Mouse (Mus musculus) stomach, postnatal 0 days (tissue): ENCODE results near the gene Unc13a.

Experiments used
- CTCF ChIP-seq: IDR thresholded peaks from 2 replicates; pipeline ENCODE4 v1.5.1; 2016; ENCODE audit warnings: antibody characterized with exemption, low read depth, mild to moderate bottlenecking, moderate library complexity
- EP300 ChIP-seq: optimal IDR thresholded peaks from 2 replicates; pipeline ENCODE3; 2016; ENCODE audit warnings: antibody characterized with exemption

- TF ChIP-seq EP300 = no peak
- no peak for TF ChIP-seq CTCF
Measured at GRCm38 (mm10) chr8:71716561-71717053, 45.0 kb upstream of the Unc13a start.
